Mouse (Mus musculus): Measurements from ENCODE around the gene Rab40c.

DNA sequence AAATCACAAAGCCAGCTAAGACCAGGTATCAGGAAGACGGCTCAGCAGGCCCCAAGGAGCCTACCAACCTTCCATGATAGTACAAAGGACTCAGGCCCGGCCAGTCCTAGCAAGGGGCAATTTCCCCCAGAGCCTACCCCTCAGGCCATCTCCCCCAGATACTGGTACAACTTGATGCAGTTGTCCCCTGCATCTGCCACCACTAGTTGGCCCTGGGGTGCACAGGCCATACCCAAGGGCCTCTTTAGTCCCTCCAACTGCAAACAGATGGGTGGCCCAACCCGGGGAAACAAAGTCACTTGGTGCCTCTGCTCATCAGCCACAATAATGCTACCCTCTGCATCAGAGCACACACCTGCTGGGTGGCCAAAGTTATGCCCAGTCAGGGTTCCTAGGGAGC is 23.7 kb upstream of the Rab40c start:
- no peak for TF ChIP-seq CTCF (IDR thresholded peaks at IDR 0.05; ENCODE audit: low read depth)
- TF ChIP-seq EP300 (IDR thresholded peaks at IDR 0.05; ENCODE audit: low read depth), result no peak

Measured in heart, postnatal 0 days (tissue).